Mouse (Mus musculus) bone marrow macrophage, adult 2 months (primary cell): ENCODE data around the gene Dhx15.

Experiments used
- CTCF ChIP-seq: IDR thresholded peaks from 2 replicates; pipeline ENCODE4 v1.5.1; 2012; ENCODE audit warnings: low read depth, mild to moderate bottlenecking, low read length, moderate library complexity
- POLR2A ChIP-seq: IDR thresholded peaks from 2 replicates; pipeline ENCODE4 v1.6.1; 2012; ENCODE audit warnings: mild to moderate bottlenecking, low read depth, low read length, borderline replicate concordance

- TF ChIP-seq POLR2A (no peak), CTCF (no peak)
These were observed 54.7 kb downstream of the Dhx15 start for GRCm38 (mm10) chr5:52135460-52136141.
